Mouse (Mus musculus) myocyte (in vitro differentiated cells): ENCODE results near the gene Kazald1. TPM values are rescaled to one million over a fixed set of nuclear protein-coding genes. Genes with fewer than 3 reads are reported as not detected.

Experiments
- H3K27me3 ChIP-seq: one replicate; pipeline ENCODE4 v1.6.1; 2011; ENCODE audit not compliant: control insufficient read depth, insufficient read depth, insufficient read length
- H3K36me3 ChIP-seq: one replicate; pipeline ENCODE4 v1.6.1; 2011; ENCODE audit not compliant: control insufficient read depth, insufficient read depth
- H3K4me2 ChIP-seq: one replicate; pipeline ENCODE4 v1.6.1; 2011; ENCODE audit warnings: low read depth, control low read depth
- H3K4me3 ChIP-seq: one replicate; pipeline ENCODE4 v1.5.1; 2011; ENCODE audit warnings: mild to moderate bottlenecking, control low read depth, moderate library complexity
- H3K79me2 ChIP-seq: one replicate; pipeline ENCODE4 v1.6.1; 2011; ENCODE audit not compliant: control insufficient read depth, insufficient read depth
- H3ac ChIP-seq: one replicate; pipeline ENCODE4 v1.6.1; 2011; ENCODE audit not compliant: control insufficient read depth, insufficient read length
- CEBPB ChIP-seq: IDR thresholded peaks from 2 replicates; pipeline ENCODE4 v1.6.1; 2011; ENCODE audit warnings: mild to moderate bottlenecking, moderate library complexity; ENCODE audit not compliant: poor library complexity, insufficient read depth, severe bottlenecking
- E2F4 ChIP-seq: IDR thresholded peaks from one replicate; pipeline ENCODE4 v1.6.1; 2011; ENCODE audit warnings: mild to moderate bottlenecking, control low read depth, moderate library complexity; ENCODE audit not compliant: insufficient read depth
- MAX ChIP-seq: IDR thresholded peaks from one replicate; pipeline ENCODE4 v1.6.1; 2011; ENCODE audit warnings: low read depth, mild to moderate bottlenecking, control low read depth
- MYOD1 ChIP-seq, 3 experiments: IDR thresholded peaks; one replicate each; pipeline ENCODE4 v1.6.1; 2011; ENCODE audit warnings: control low read depth in 2 of 3, low read depth in 2 of 3, mild to moderate bottlenecking in 2 of 3, moderate library complexity in 1 of 3; ENCODE audit not compliant: insufficient read length in 2 of 3, control insufficient read depth in 1 of 3
- MYOG ChIP-seq, 3 experiments: IDR thresholded peaks; one replicate each; pipeline ENCODE4 v1.6.1; 2011; ENCODE audit warnings: control low read depth in 2 of 3, low read depth in 2 of 3, mild to moderate bottlenecking in 2 of 3; ENCODE audit not compliant: insufficient read length in 2 of 3, control insufficient read depth in 1 of 3, insufficient read depth in 1 of 3
- POLR2A ChIP-seq: IDR thresholded peaks from one replicate; pipeline ENCODE4 v1.6.1; 2011; ENCODE audit warnings: low read depth, mild to moderate bottlenecking, control low read depth, moderate library complexity; ENCODE audit not compliant: insufficient read length
- POLR2AphosphoS2 ChIP-seq: IDR thresholded peaks from one replicate; pipeline ENCODE4 v1.6.1; 2011; ENCODE audit warnings: low read depth, control low read depth; ENCODE audit not compliant: insufficient read length
- REST ChIP-seq: IDR thresholded peaks from one replicate; pipeline ENCODE4 v1.6.1; 2011; ENCODE audit warnings: mild to moderate bottlenecking, control low read depth, moderate library complexity; ENCODE audit not compliant: insufficient read depth, insufficient read length
- SRF ChIP-seq: IDR thresholded peaks from one replicate; pipeline ENCODE4 v1.6.1; 2011; ENCODE audit warnings: low read depth; ENCODE audit not compliant: control insufficient read depth, insufficient read length
- TCF12 ChIP-seq: IDR thresholded peaks from one replicate; pipeline ENCODE4 v1.6.1; 2011; ENCODE audit warnings: mild to moderate bottlenecking, control low read depth; ENCODE audit not compliant: poor library complexity, insufficient read depth, severe bottlenecking
- TCF3 ChIP-seq: IDR thresholded peaks from one replicate; pipeline ENCODE4 v1.6.1; 2011; ENCODE audit warnings: low read depth, control low read depth; ENCODE audit not compliant: insufficient read length
- USF1 ChIP-seq: IDR thresholded peaks from one replicate; pipeline ENCODE4 v1.6.1; 2011; ENCODE audit warnings: low read depth, mild to moderate bottlenecking, control low read depth, moderate library complexity
- polyA plus RNA-seq: library from polyadenylated mRNA; unstranded; fragments of >200 nt; fragmentation: generic; extraction: Trizol; gene quantifications from one replicate; pipeline ENCODE4 v1.2.1, GENCODE M21; 2012; ENCODE audit warnings: missing spikeins

Kazald1 gene
- polyA plus RNA-seq, 1 experiment: 1.4 TPM

- Histone ChIP-seq H3K4me3 (peak overlapping the region; percentile 59), H3K36me3 (peaks cover 21% of the 10 kb centered on the region), H3K27me3 (no peaks in the 10 kb centered on the region), H3K4me2 (peak overlapping the region; percentile 90), H3ac (no peak overlapping the region), H3K79me2 (peaks cover 22% of the 10 kb centered on the region)
- TF ChIP-seq CEBPB: no peak
- TF ChIP-seq SRF: no peak
- no peak for TF ChIP-seq TCF12
- no peak for TF ChIP-seq MYOG (IDR thresholded peaks at IDR 0.05; ENCODE audit: control insufficient read depth in 1 of 3, insufficient read depth in 1 of 3, insufficient read length in 2 of 3, low read depth in 2 of 3)
- TF ChIP-seq POLR2AphosphoS2: peak; percentile 30
These were observed 25.5 kb upstream of the Kazald1 start for GRCm38 (mm10) chr19:45049523-45049922.

GRCm38 (mm10) chr19:45053451-45053850 is 21.6 kb upstream of the Kazald1 start:
- no peaks in the 10 kb centered on the region for H3K27me3 ChIP-seq
- no peak for TF ChIP-seq CEBPB
- TF ChIP-seq POLR2AphosphoS2: no peak
- TF ChIP-seq MYOD1 (IDR thresholded peaks at IDR 0.05; ENCODE audit: control insufficient read depth in 1 of 3, insufficient read length in 2 of 3, low read depth in 2 of 3): no peak
- no peak for TF ChIP-seq SRF
- TF ChIP-seq REST: no peak
- no peak for TF ChIP-seq E2F4
- no peak for TF ChIP-seq TCF3
- TF ChIP-seq MAX: no peak
- TF ChIP-seq USF1: no peak
- TF ChIP-seq POLR2A: no peak
- no peak for TF ChIP-seq MYOG (IDR thresholded peaks at IDR 0.05; ENCODE audit: control insufficient read depth in 1 of 3, insufficient read depth in 1 of 3, insufficient read length in 2 of 3, low read depth in 2 of 3)
- no peak for TF ChIP-seq TCF12
- H3K4me3 ChIP-seq: no peak overlapping the region
- H3K4me2 ChIP-seq: no peak overlapping the region
- H3K79me2 ChIP-seq: peaks cover 20% of the 10 kb centered on the region
- H3ac ChIP-seq: no peak overlapping the region
- H3K36me3 ChIP-seq: peaks cover 21% of the 10 kb centered on the region

- Histone ChIP-seq H3K79me2 (peaks cover 4% of the 10 kb centered on the region), H3ac (no peak overlapping the region), H3K4me3 (no peak overlapping the region), H3K27me3 (no peaks in the 10 kb centered on the region), H3K36me3 (peaks cover 9% of the 10 kb centered on the region), H3K4me2 (peak overlapping the region; percentile 80)
- TF ChIP-seq POLR2A (peak; percentile 34), CEBPB (no peak), MAX (no peak), USF1 (no peak), POLR2AphosphoS2 (peak; percentile 73), MYOG (IDR thresholded peaks at IDR 0.05; ENCODE audit: control insufficient read depth in 1 of 3, insufficient read depth in 1 of 3, insufficient read length in 2 of 3, low read depth in 2 of 3) (no peak), TCF12 (no peak)
These were observed 19.9 kb upstream of the Kazald1 start for GRCm38 (mm10) chr19:45054892-45055690.

GRCm38 (mm10) chr19:45056364-45056763 is 18.7 kb upstream of the Kazald1 start:
- peaks cover 6% of the 10 kb centered on the region for H3K36me3 ChIP-seq
- H3K4me2 ChIP-seq: peak overlapping the region; percentile 80
- H3K4me3 ChIP-seq: no peak overlapping the region
- no peak for TF ChIP-seq TCF3
- no peak for TF ChIP-seq USF1
- TF ChIP-seq MAX: no peak
- TF ChIP-seq POLR2AphosphoS2: no peak
- no peak for TF ChIP-seq MYOD1 (IDR thresholded peaks at IDR 0.05; ENCODE audit: control insufficient read depth in 1 of 3, insufficient read length in 2 of 3, low read depth in 2 of 3)
- TF ChIP-seq SRF: no peak
- no peak for TF ChIP-seq MYOG (IDR thresholded peaks at IDR 0.05; ENCODE audit: control insufficient read depth in 1 of 3, insufficient read depth in 1 of 3, insufficient read length in 2 of 3, low read depth in 2 of 3)
- TF ChIP-seq E2F4: no peak
- TF ChIP-seq CEBPB: no peak
- TF ChIP-seq REST: no peak
- no peaks in the 10 kb centered on the region for H3K79me2 ChIP-seq
- H3K27me3 ChIP-seq: no peaks in the 10 kb centered on the region
- H3ac ChIP-seq: no peak overlapping the region

GRCm38 (mm10) chr19:45056908-45057698 is 17.9 kb upstream of the Kazald1 start:
- peak overlapping the region; percentile 47 for H3K4me3 ChIP-seq
- no peaks in the 10 kb centered on the region for H3K79me2 ChIP-seq
- no peaks in the 10 kb centered on the region for H3K27me3 ChIP-seq
- peak overlapping the region; percentile 80 for H3K4me2 ChIP-seq
- H3K36me3 ChIP-seq: peaks cover 6% of the 10 kb centered on the region
- TF ChIP-seq POLR2AphosphoS2 (peak; percentile 81), MYOD1 (IDR thresholded peaks at IDR 0.05; ENCODE audit: control insufficient read depth in 1 of 3, insufficient read length in 2 of 3, low read depth in 2 of 3) (peak in 1 of 3 experiments; percentile 40), MAX (no peak), POLR2A (peak; percentile 18), E2F4 (no peak), MYOG (IDR thresholded peaks at IDR 0.05; ENCODE audit: control insufficient read depth in 1 of 3, insufficient read depth in 1 of 3, insufficient read length in 2 of 3, low read depth in 2 of 3) (peak in 2 of 3 experiments; percentile 37 to 41), SRF (no peak), TCF12 (no peak), CEBPB (no peak), REST (no peak)
- no peak overlapping the region for H3ac ChIP-seq
